ENCODE assay signal across 21 mouse cellular contexts in the genomic region with DNA sequence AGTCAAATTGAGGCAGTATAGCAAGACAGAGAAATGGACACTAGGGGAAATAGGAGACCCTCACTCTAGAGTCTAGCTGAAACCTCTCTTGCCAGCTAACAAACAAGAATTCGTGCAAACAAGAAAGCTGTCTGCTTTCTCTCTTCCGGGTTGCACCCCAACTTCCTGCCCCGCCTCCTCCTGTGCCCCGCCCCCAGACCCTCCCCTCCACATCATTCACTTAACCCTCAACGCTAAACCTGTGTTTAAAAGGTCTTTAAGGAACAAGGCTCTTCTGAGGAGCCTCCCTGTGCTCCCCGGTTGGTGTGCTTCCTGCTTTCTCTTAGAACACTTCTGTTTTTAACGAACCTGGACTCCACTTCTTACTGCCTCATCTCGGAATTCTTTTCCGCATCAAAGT.
DNase-seq lines count a peak whose midpoint lies in the region; ATAC-seq and TF ChIP-seq lines count a peak whose summit lies in the region.
"Had no signal": no experiment of that assay in that cellular context is flagged by ENCODE, and none has a peak within 500 bp of the region (broad histone marks: within the 10 kb centered on the region; RNA-seq: fewer than 3 reads in every experiment).

No protein-coding gene starts in this region.

- no peak for DNase-seq in forebrain, embryonic 10.5 days (ENCODE audit: extremely low spot score, low spot score)
- no peak for DNase-seq in forebrain, postnatal 0 days
- no peak for DNase-seq in heart, postnatal 14 days
- no peak for DNase-seq in cerebellum, adult 8-10 months
- DNase-seq in right cerebral cortex, postnatal 36 days (ENCODE audit: low spot score in 2 of 2) = no peak
- DNase-seq: adrenal gland, adult 8-10 months; cerebellum, postnatal 25 days; gastrocnemius, postnatal 25 days; kidney, adult 9 months; kidney, postnatal 36 days; midbrain, embryonic 14.5 days; retina, postnatal 1 day; thymus, postnatal 36 days had no signal

- H3K4me3 ChIP-seq in forebrain, embryonic 10.5 days = no peak overlapping the region
- H3K4me3 ChIP-seq in forebrain, postnatal 0 days (ENCODE audit: low read depth, low read length) = no peak overlapping the region
- H3K4me3 ChIP-seq in heart, embryonic 16.5 days (ENCODE audit: low read length) = no peak overlapping the region
- peak overlapping the region; percentile 50 for H3K4me3 ChIP-seq in E14TG2a.4 (replicated peaks; ENCODE audit: low read length)
- peak overlapping the region; percentile 12; the same call in 1 of the 2 replicates for H3K4me3 ChIP-seq in limb, embryonic 13.5 days
- H3K4me3 ChIP-seq: embryonic facial prominence, embryonic 13.5 days; lung, embryonic 15.5 days had no signal

- no peak overlapping the region for H3K9ac ChIP-seq in forebrain, postnatal 0 days
- no peak overlapping the region for H3K9ac ChIP-seq in heart, embryonic 16.5 days (ENCODE audit: low read length)
- no peak overlapping the region for H3K9ac ChIP-seq in limb, embryonic 13.5 days
- H3K9ac ChIP-seq: embryonic facial prominence, embryonic 13.5 days; lung, embryonic 15.5 days had no signal

- intact Hi-C loops in heart, postnatal 14 days (cut with DNase I) = no loop called here

- no peaks in the 10 kb centered on the region for H3K27me3 ChIP-seq in forebrain, embryonic 10.5 days (ENCODE audit: poor library complexity, severe bottlenecking)
- H3K27me3 ChIP-seq in forebrain, postnatal 0 days (ENCODE audit: insufficient read depth, low read length) = no peaks in the 10 kb centered on the region
- no peaks in the 10 kb centered on the region for H3K27me3 ChIP-seq in heart, embryonic 16.5 days (ENCODE audit: control insufficient read depth, insufficient read depth, low read length)
- H3K27me3 ChIP-seq in E14TG2a.4 (ENCODE audit: insufficient read depth, low read length) = no peaks in the 10 kb centered on the region
- H3K27me3 ChIP-seq in limb, embryonic 13.5 days = no peaks in the 10 kb centered on the region
- H3K27me3 ChIP-seq: embryonic facial prominence, embryonic 13.5 days; lung, embryonic 15.5 days had no signal

- peak overlapping the region; percentile 0; the same call in 1 of the 2 replicates for H3K27ac ChIP-seq in forebrain, embryonic 10.5 days
- no peak overlapping the region for H3K27ac ChIP-seq in forebrain, postnatal 0 days (ENCODE audit: low read depth, low read length)
- H3K27ac ChIP-seq in heart, embryonic 16.5 days (ENCODE audit: low read length) = no peak overlapping the region
- H3K27ac ChIP-seq in limb, embryonic 13.5 days = no peak overlapping the region
- H3K27ac ChIP-seq: embryonic facial prominence, embryonic 13.5 days; lung, embryonic 15.5 days had no signal

- H3K9me3 ChIP-seq in forebrain, embryonic 10.5 days = no peaks in the 10 kb centered on the region
- no peaks in the 10 kb centered on the region for H3K9me3 ChIP-seq in forebrain, postnatal 0 days (ENCODE audit: low read length)
- no peaks in the 10 kb centered on the region for H3K9me3 ChIP-seq in heart, embryonic 16.5 days (replicated peaks; ENCODE audit: control insufficient read depth, low read length)
- H3K9me3 ChIP-seq in E14TG2a.4 (ENCODE audit: low read length) = no peaks in the 10 kb centered on the region
- no peaks in the 10 kb centered on the region for H3K9me3 ChIP-seq in limb, embryonic 13.5 days
- H3K9me3 ChIP-seq: embryonic facial prominence, embryonic 13.5 days; lung, embryonic 15.5 days had no signal

- no peak for TF ChIP-seq CTCF in forebrain, postnatal 0 days (IDR thresholded peaks at IDR 0.05; ENCODE audit: low read depth)
- TF ChIP-seq CTCF in E14TG2a.4 (conservative IDR thresholded peaks at IDR 0.05; ENCODE audit: low read length) = no peak

- ATAC-seq in forebrain, postnatal 0 days = no peak
- no peak for ATAC-seq in heart, embryonic 16.5 days (replicated peaks; ENCODE audit: extremely low read depth, insufficient read depth, low FRiP score)
- no peak for ATAC-seq in limb, embryonic 13.5 days (ENCODE audit: low FRiP score, low read depth)
- ATAC-seq: CD4-positive, CD25-positive, alpha-beta regulatory T cell, adult 4 months; hindbrain, embryonic 16.5 days had no signal

- no peaks in the 10 kb centered on the region for H3K36me3 ChIP-seq in forebrain, embryonic 10.5 days (replicated peaks)
- H3K36me3 ChIP-seq in forebrain, postnatal 0 days (ENCODE audit: insufficient read depth) = no peaks in the 10 kb centered on the region
- H3K36me3 ChIP-seq in heart, embryonic 16.5 days (ENCODE audit: control insufficient read depth, insufficient read depth) = no peaks in the 10 kb centered on the region
- no peaks in the 10 kb centered on the region for H3K36me3 ChIP-seq in E14TG2a.4 (ENCODE audit: insufficient read depth, low read length)
- no peaks in the 10 kb centered on the region for H3K36me3 ChIP-seq in limb, embryonic 13.5 days
- H3K36me3 ChIP-seq: embryonic facial prominence, embryonic 13.5 days; lung, embryonic 15.5 days had no signal

- 0 out of 2 replicates have a peak, but pooled peaks cover under 1% of the 10 kb centered on the region for H3K4me1 ChIP-seq in forebrain, embryonic 10.5 days
- no peaks in the 10 kb centered on the region for H3K4me1 ChIP-seq in forebrain, postnatal 0 days (ENCODE audit: insufficient read depth)
- no peaks in the 10 kb centered on the region for H3K4me1 ChIP-seq in heart, embryonic 16.5 days (ENCODE audit: control insufficient read depth, insufficient read depth, low read length)
- peaks cover 32% of the 10 kb centered on the region for H3K4me1 ChIP-seq in E14TG2a.4 (replicated peaks; ENCODE audit: low read depth, low read length)
- no peaks in the 10 kb centered on the region for H3K4me1 ChIP-seq in limb, embryonic 13.5 days
- H3K4me1 ChIP-seq: embryonic facial prominence, embryonic 13.5 days; lung, embryonic 15.5 days had no signal

- no peak overlapping the region for H3K4me2 ChIP-seq in forebrain, postnatal 0 days (ENCODE audit: low read depth)
- H3K4me2 ChIP-seq in heart, embryonic 16.5 days (ENCODE audit: low read depth, low read length) = 0 out of 2 replicates have a peak overlapping the region, but pooled peaks have one; percentile 15
- H3K4me2 ChIP-seq in limb, embryonic 13.5 days (replicated peaks) = peak overlapping the region; percentile 34
- H3K4me2 ChIP-seq: embryonic facial prominence, embryonic 13.5 days; liver, embryonic 11.5 days; lung, embryonic 15.5 days had no signal

- WGBS in forebrain, embryonic 10.5 days = 66% methylated on average over 9 of the region's 9 CpGs
- 55% methylated on average over 9 of the region's 9 CpGs for WGBS in forebrain, postnatal 0 days
- 55% methylated on average over 9 of the region's 9 CpGs for WGBS in heart, embryonic 16.5 days
- 52% methylated on average over 7 of the region's 9 CpGs for WGBS in limb, embryonic 13.5 days

Comparison
In these comparisons a context has a peak if more than half of its experiments do, and no peak if none do; other contexts are left out.
1. H3K4me3 ChIP-seq: peak in E14TG2a.4 (single experiment) and limb, embryonic 13.5 days (single experiment); none in forebrain, embryonic 10.5 days (single experiment), forebrain, postnatal 0 days (single experiment) and heart, embryonic 16.5 days (single experiment).